Mouse (Mus musculus): ENCODE results near the gene Nol4l.
"Not testable (repeated sequence)": the region's sequence is repeated elsewhere in the genome, so short reads cannot be mapped to it uniquely, and the experiment has no call there.

The Nol4l gene

GRCm38 (mm10) chr2:153417841-153418240, 111.9 kb downstream of the Nol4l start:
- DNase-seq (ENCODE audit: low spot score) = no peak

- DNase-seq (ENCODE audit: low spot score) = peak; percentile 60
Measured at GRCm38 (mm10) chr2:153414607-153415006, 115.2 kb downstream of the Nol4l start.

GRCm38 (mm10) chr2:153412563-153412962, 117.2 kb downstream of the Nol4l start:
- DNase-seq (ENCODE audit: low spot score) = no peak

- DNase-seq (ENCODE audit: low spot score) = no peak
Measured at GRCm38 (mm10) chr2:153411557-153411956, 118.2 kb downstream of the Nol4l start.

GRCm38 (mm10) chr2:153408971-153409370, 120.8 kb downstream of the Nol4l start:
- DNase-seq (ENCODE audit: low spot score) = no peak

GRCm38 (mm10) chr2:153406882-153407281, 122.9 kb downstream of the Nol4l start:
- DNase-seq (ENCODE audit: low spot score) = no peak

GRCm38 (mm10) chr2:153404882-153405281, 124.9 kb downstream of the Nol4l start:
- DNase-seq (ENCODE audit: low spot score) = no peak

GRCm38 (mm10) chr2:153404062-153404461, 125.7 kb downstream of the Nol4l start:
- DNase-seq (ENCODE audit: low spot score) = no peak

GRCm38 (mm10) chr2:153399166-153399565, 130.6 kb downstream of the Nol4l start:
- no peak for DNase-seq (ENCODE audit: low spot score)

GRCm38 (mm10) chr2:153397790-153398515, 131.8 kb downstream of the Nol4l start:
- DNase-seq (ENCODE audit: low spot score) = no peak

- DNase-seq (ENCODE audit: low spot score) = no peak
Measured at GRCm38 (mm10) chr2:153393045-153393444, 136.7 kb downstream of the Nol4l start.

- DNase-seq (ENCODE audit: low spot score) = no peak
Measured at GRCm38 (mm10) chr2:153389831-153390230, 139.9 kb downstream of the Nol4l start.

- no peak for DNase-seq (ENCODE audit: low spot score)
Measured at GRCm38 (mm10) chr2:153380479-153380878, 149.3 kb downstream of the Nol4l start.

- no peak for DNase-seq (ENCODE audit: low spot score)
Measured at GRCm38 (mm10) chr2:153375380-153375779, 154.4 kb downstream of the Nol4l start.

- DNase-seq (ENCODE audit: low spot score) = no peak
Measured at GRCm38 (mm10) chr2:153370871-153371270, 158.9 kb downstream of the Nol4l start.

GRCm38 (mm10) chr2:153364531-153364930, 165.2 kb downstream of the Nol4l start:
- DNase-seq (ENCODE audit: low spot score) = not testable (repeated sequence)

GRCm38 (mm10) chr2:153361101-153361710, 168.6 kb downstream of the Nol4l start:
- no peak for DNase-seq (ENCODE audit: low spot score)
